Mouse (Mus musculus) embryonic fibroblast, embryonic 13.5 days (primary cell): ENCODE results near the gene Rad54l.

Experiments
- CTCF ChIP-seq: IDR thresholded peaks from 2 replicates; pipeline ENCODE4 v1.5.1; 2011; ENCODE audit warnings: mild to moderate bottlenecking, control low read depth, low read length, moderate library complexity, borderline replicate concordance; ENCODE audit not compliant: insufficient read depth
- POLR2A ChIP-seq: IDR thresholded peaks from 2 replicates; pipeline ENCODE4 v1.6.1; 2011; ENCODE audit warnings: low read depth, mild to moderate bottlenecking, control low read depth, low read length, moderate library complexity

GRCm38 (mm10) chr4:116110695-116111094 lies 12.8 kb downstream of the Rad54l start:
- TF ChIP-seq CTCF (no peak), POLR2A (no peak)
